Mouse (Mus musculus) megakaryocyte, embryonic 14.5 days (primary cell): ENCODE results near the gene Hoxd10.

Experiments
- FLI1 ChIP-seq: IDR thresholded peaks from 2 replicates; pipeline ENCODE4 v1.6.1; 2012; ENCODE audit warnings: low read length, inconsistent platforms, mixed read lengths
- GATA1 ChIP-seq: IDR thresholded peaks from 3 replicates; pipeline ENCODE4 v1.6.1; 2012; ENCODE audit warnings: mixed read lengths, low read length, inconsistent platforms, borderline replicate concordance

- TF ChIP-seq GATA1 = no peak
- no peak for TF ChIP-seq FLI1
Measured at GRCm38 (mm10) chr2:74720955-74721491, 29.3 kb downstream of the Hoxd10 start.
